Mouse (Mus musculus) adrenal gland, postnatal 10 days (tissue): ENCODE results near the gene Chia1. TPM values are rescaled to one million over a fixed set of nuclear protein-coding genes. Genes with fewer than 3 reads are reported as not detected.
"Not testable (repeated sequence)": the region's sequence is repeated elsewhere in the genome, so short reads cannot be mapped to it uniquely, and the experiment has no call there.

Experiments
- DNase-seq: peaks from one replicate; pipeline ENCODE4 v3.0.0; 2021; ENCODE audit warnings: mixed read lengths
- long read RNA-seq, 2 experiments: library from polyadenylated mRNA; stranded (forward); transcript quantifications; one replicate each; pipeline ENCODE4 v2.0.0; 2021
- total RNA-seq, 2 experiments: library from RNA; stranded (reverse); gene quantifications; 2 replicates each; pipeline ENCODE4 v1.2.3; 2021

Chia1 gene
- not detected for total RNA-seq
- long read RNA-seq, experiment 1: 0 reads
- long read RNA-seq, experiment 2: 0 reads

DNA sequence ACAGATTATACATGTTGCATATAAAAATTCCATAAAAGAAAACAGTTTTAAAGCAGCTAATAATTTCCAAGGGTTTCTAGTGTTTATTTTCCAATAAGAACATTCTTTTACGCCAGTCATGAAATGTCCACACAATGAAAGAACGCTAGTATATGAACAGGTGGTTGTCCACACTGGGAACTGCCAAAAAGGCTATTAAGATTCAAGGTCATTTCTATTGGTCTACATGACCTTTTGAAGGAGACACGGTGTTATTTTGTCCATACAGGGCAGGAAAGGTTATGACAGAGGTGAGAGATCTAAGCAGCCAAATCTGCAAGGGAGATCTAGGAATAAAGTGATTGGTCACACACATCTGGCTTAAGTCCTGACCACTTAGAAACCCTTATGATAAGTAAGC is at the start of gene Chia1:
TSS of gene Chia1 (plus strand) at position 301 of the 400 bp plus-strand sequence.
- DNase-seq: no peak

GRCm38 (mm10) chr3:106067707-106068106 is 45.3 kb upstream of the Chia1 start:
- DNase-seq: not testable (repeated sequence)

DNA sequence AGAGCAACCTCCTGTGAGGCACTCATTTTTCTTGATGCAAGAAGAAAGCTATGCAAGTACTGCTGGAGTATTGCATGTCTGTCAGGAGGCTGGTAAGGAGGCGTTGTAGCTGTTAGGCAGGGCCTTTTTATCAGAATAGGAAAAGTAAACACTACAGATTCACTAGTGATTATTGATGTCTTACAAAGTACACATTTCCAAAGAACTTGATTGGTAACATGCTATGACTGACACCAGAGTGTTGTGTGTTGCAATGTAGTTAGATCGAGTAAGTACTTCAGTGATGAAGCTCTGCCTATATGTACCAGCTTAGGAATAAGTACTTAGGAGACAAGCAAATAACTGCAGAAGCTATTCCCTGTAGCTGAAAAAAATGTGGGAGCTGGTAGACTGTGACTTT is 42.0 kb upstream of the Chia1 start:
- no peak for DNase-seq

- no peak for DNase-seq
Observed at GRCm38 (mm10) chr3:106074824-106075223, 38.2 kb upstream of the Chia1 start.

GRCm38 (mm10) chr3:106126999-106127398 is 14.0 kb downstream of the Chia1 start:
- no peak for DNase-seq

- DNase-seq: no peak
Observed at GRCm38 (mm10) chr3:106128807-106129493, 15.9 kb downstream of the Chia1 start.

GRCm38 (mm10) chr3:106131690-106132089 is 18.7 kb downstream of the Chia1 start:
- no peak for DNase-seq

- DNase-seq: no peak
Observed at GRCm38 (mm10) chr3:106144081-106144480, 31.1 kb downstream of the Chia1 start.

- no peak for DNase-seq
Observed at GRCm38 (mm10) chr3:106154413-106154812, 41.4 kb downstream of the Chia1 start.

DNA sequence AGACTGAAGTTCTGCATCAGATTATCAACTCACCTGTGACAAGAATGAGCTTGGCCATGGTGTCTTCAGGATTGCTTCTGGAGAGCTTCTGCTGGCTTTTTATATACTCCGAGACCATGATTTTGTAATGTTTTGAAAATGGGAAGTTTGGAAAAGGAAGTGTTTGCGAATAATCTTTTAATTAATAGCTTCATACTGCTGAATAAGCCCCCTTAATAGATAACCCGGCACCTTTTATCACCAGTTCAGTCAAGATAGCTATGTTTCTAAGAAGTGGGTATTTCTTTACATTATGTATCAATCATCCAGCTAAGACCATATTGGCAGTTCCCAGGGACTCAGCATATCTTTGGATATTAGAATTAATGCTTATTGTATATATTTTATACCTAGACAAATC is 54.4 kb downstream of the Chia1 start, which contains the start of gene Chil3:
TSS of gene Chil3 (minus strand) at position 101 of the 400 bp plus-strand sequence.
- no peak for DNase-seq

DNA sequence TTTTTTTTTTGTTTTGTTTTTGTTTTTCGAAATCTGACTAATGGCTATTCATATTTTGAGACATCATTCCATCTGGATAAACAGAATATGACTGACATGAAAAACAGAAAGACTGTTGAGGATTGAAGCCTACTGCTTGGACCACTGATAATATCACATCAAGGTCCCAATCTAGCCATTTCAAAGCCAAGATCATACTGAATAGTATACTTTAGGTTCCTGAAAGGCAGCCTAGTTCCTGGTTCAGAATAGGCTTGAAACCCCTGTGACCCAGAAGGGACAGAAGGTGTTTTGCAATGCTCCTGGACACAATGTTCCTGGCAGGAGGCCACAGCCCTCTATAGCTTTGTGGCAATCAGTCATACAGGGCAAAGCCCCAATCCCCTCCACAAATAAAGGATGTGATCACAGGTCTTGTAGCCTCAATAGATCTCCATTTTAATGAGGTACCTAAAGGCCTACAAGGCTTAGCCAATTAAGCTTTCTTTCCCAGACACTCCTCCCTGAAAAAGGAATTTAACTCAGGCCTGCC is 57.6 kb downstream of the Chia1 start:
- DNase-seq: no peak

GRCm38 (mm10) chr3:106171135-106171731 is 58.2 kb downstream of the Chia1 start:
- DNase-seq: no peak

DNA sequence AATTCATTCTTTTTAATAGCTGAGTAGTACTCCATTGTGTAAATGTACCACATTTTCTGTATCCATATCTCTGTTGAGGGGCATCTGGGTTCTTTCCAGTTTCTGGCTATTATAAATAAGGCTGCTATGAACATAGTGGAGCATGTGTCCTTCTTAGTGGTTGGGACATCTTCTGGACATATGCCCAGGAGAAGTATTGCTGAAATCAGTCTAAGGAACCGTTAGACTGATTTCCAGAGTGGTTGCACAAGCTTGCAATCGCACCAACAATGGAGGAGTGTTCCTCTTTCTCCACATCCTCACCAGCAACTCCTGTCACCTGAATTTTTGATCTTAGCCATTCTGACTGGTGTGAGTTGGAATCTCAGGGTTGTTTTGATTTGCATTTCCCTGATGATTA is 59.5 kb downstream of the Chia1 start:
- not testable (repeated sequence) for DNase-seq

- DNase-seq: not testable (repeated sequence)
Observed at GRCm38 (mm10) chr3:106174971-106175370, 61.9 kb downstream of the Chia1 start.

- DNase-seq: no peak
Observed at GRCm38 (mm10) chr3:106177509-106178189, 64.6 kb downstream of the Chia1 start.

Other genes with a start within 250 kb of the Chia1 start
- gene Adora3, start 242.4 kb upstream of the Chia1 start, total RNA-seq: under 1 TPM in 1 of 2 experiments, not detected in 1; 0.54 TPM
- gene Tmigd3, start 242.3 kb upstream of the Chia1 start, total RNA-seq: under 1 TPM in 1 of 2 experiments, not detected in 1; 0.33 TPM
- 1 to 10 TPM; 1.6 TPM for gene I830077J02Rik, start 180.6 kb upstream of the Chia1 start, total RNA-seq
- 10 to 100 TPM; 59.0 to 60.8 TPM for gene Wdr77, start 153.9 kb upstream of the Chia1 start, total RNA-seq
- 100 to 1,000 TPM; 533 to 569 TPM for gene Atp5f1, start 153.1 kb upstream of the Chia1 start, total RNA-seq
- 1 to 10 TPM in 1 of 2 experiments, under 1 TPM in 1; 0.75 to 2.8 TPM for gene Ovgp1, start 139.5 kb upstream of the Chia1 start, total RNA-seq
- gene Pifo, start 98.6 kb upstream of the Chia1 start, total RNA-seq: not detected
- not detected for gene Chil5, start 80.4 kb upstream of the Chia1 start, total RNA-seq
- gene Chil3, start 54.3 kb downstream of the Chia1 start, total RNA-seq: 1 to 10 TPM; 6.3 to 6.5 TPM
- not detected for gene Chil4, start 106.3 kb downstream of the Chia1 start, total RNA-seq